Mouse (Mus musculus) stomach, embryonic 16.5 days (tissue): ENCODE data around the gene Csnk1g2. TPM values are rescaled to one million over a fixed set of nuclear protein-coding genes. Genes with fewer than 3 reads are reported as not detected.
A peak's percentile ranks its signal among the peaks of the same experiment; 100 is the strongest.

Experiments
- ATAC-seq: fragments of 200-750 bp; cut with Nextera tagmentation; 2 replicates; pipeline ENCODE4 v1.8.0; 2017; ENCODE audit warnings: moderate number of reproducible peaks, moderate TSS enrichment; ENCODE audit not compliant: insufficient read depth, low FRiP score
- H3K27ac ChIP-seq: fragments of 300-500 bp; sonication (generic); 2 replicates; pipeline ENCODE4 v1.5.1; 2014; ENCODE audit warnings: low read length
- H3K27me3 ChIP-seq: fragments of 300-500 bp; sonication (generic); 2 replicates; pipeline ENCODE4 v1.6.1; 2014; ENCODE audit warnings: low read length, control low read depth, mixed read lengths; ENCODE audit not compliant: control insufficient read depth, insufficient read depth
- H3K36me3 ChIP-seq: fragments of 300-500 bp; sonication (generic); 2 replicates; pipeline ENCODE4 v1.6.1; 2014; ENCODE audit warnings: low read length; ENCODE audit not compliant: control insufficient read depth, insufficient read depth
- H3K4me1 ChIP-seq: fragments of 300-500 bp; sonication (generic); 2 replicates; pipeline ENCODE4 v1.6.1; 2014; ENCODE audit warnings: low read length, control low read depth, mixed read lengths; ENCODE audit not compliant: control insufficient read depth, insufficient read depth
- H3K4me2 ChIP-seq: fragments of 300-500 bp; sonication (generic); 2 replicates; pipeline ENCODE4 v1.6.1; 2014; ENCODE audit warnings: low read depth, low read length, mixed read lengths
- H3K4me3 ChIP-seq: fragments of 300-500 bp; sonication (generic); replicated peaks from 2 replicates; pipeline ENCODE4 v1.5.1; 2014; ENCODE audit warnings: mild to moderate bottlenecking, low read length
- H3K9ac ChIP-seq: fragments of 300-500 bp; sonication (generic); 2 replicates; pipeline ENCODE4 v1.6.1; 2014; ENCODE audit warnings: low read length
- H3K9me3 ChIP-seq: fragments of 300-500 bp; sonication (generic); replicated peaks from 2 replicates; pipeline ENCODE4 v1.6.1; 2016; ENCODE audit warnings: low read length, control low read depth; ENCODE audit not compliant: control insufficient read depth
- WGBS: fragments of 180-500 bp; shearing (Covaris S2); extraction: QIAGEN DNeasy Blood & Tissue Kit; methylation state at CpG from one replicate; pipeline ENCODE4 v1.1.7; 2014; 5-methylcytosine and 5-hydroxymethylcytosine counted together
- polyA plus RNA-seq: library from polyadenylated mRNA; unstranded; fragments of >200 nt; fragmentation: Nextera tagmentation; extraction: Ambion mirVana; gene quantifications from 2 replicates; pipeline ENCODE4 v1.2.1, GENCODE M21; 2015

Gene Csnk1g2
- polyA plus RNA-seq, 1 experiment from 2014 or later: 18.1 TPM

DNA sequence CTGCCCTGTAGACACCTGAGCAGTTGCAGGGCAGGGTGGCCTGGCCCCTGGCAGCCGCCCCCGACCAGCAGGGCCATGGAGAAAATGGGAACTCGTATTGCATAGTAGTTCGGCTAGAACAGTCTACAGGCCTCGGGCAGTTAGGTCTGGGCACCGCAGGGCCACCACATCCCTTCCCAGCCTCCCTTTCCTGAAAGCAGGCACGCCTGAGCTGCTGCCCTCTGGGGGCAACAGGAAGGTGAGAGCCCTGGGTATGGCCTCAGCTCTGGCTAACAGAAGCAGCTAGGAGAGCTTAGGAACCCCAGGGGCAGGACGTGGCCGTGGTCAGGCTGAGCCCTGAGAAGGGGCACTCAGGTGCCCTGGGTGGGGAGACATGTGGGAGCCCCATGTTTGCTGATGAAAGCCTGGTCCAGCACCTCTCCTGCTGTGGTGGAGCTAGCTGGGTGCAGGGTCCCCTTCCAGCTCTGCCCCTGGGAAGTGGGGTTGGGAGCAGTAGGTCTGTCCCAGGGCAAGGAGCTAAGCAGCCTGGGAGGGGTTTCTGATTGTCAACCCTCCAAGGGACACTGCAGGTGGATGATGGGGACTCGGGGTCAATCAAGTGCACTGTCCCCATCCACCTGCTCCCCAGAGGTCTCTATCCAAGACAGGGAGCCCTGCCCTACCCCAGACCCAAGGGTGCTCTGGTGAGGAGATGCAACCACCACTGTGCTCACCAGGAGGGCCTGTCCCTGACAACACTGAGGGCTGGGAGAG is 43.5 kb downstream of the Csnk1g2 start:
- peaks cover 31% of the 10 kb centered on the region for H3K36me3 ChIP-seq
- no peak overlapping the region for H3K4me2 ChIP-seq
- no peak for ATAC-seq
- H3K4me1 ChIP-seq: peaks cover 47% of the 10 kb centered on the region
- no peaks in the 10 kb centered on the region for H3K9me3 ChIP-seq
- H3K9ac ChIP-seq: 0 out of 2 replicates have a peak overlapping the region, but pooled peaks have one; percentile 58
- H3K27me3 ChIP-seq: no peaks in the 10 kb centered on the region
- WGBS: 70% methylated on average over 10 of the region's 10 CpGs
- H3K4me3 ChIP-seq: no peak overlapping the region
- peak overlapping the region; percentile 94 for H3K27ac ChIP-seq

DNA sequence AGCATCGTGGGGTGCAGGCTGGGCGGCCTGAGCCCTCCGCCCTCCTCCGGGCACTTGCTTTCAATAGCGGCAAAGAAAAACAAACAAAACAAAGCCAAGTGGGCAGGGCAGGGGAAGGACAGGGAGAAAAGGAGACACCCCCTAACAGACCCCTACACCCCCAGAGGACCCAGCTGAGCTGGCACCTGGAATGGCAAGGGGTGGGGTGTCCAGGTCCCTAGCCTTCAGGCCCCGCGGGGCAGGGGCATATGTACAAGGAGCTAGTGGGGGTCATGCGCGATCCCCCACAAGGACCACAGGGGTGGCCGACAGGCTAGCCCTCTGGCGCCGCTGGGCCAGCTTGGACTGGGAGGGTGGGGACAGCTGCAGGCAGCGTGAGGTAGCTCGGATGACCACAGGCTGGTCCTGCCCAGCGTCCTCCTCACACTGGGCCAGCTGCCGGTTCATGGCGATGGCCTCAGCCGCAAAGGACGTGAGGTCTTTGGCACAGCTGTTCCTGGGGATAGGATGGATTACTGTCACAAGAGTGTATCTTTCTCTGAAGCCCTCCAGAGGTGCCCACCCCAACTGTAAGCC is 44.3 kb downstream of the Csnk1g2 start:
- ATAC-seq: no peak
- no peak overlapping the region for H3K4me2 ChIP-seq
- no peak overlapping the region for H3K27ac ChIP-seq
- H3K9ac ChIP-seq: no peak overlapping the region
- no peaks in the 10 kb centered on the region for H3K9me3 ChIP-seq
- H3K36me3 ChIP-seq: peaks cover 36% of the 10 kb centered on the region
- H3K4me1 ChIP-seq: peaks cover 47% of the 10 kb centered on the region
- no peak overlapping the region for H3K4me3 ChIP-seq
- WGBS: 76% methylated on average over 19 of the region's 19 CpGs
- no peaks in the 10 kb centered on the region for H3K27me3 ChIP-seq

DNA sequence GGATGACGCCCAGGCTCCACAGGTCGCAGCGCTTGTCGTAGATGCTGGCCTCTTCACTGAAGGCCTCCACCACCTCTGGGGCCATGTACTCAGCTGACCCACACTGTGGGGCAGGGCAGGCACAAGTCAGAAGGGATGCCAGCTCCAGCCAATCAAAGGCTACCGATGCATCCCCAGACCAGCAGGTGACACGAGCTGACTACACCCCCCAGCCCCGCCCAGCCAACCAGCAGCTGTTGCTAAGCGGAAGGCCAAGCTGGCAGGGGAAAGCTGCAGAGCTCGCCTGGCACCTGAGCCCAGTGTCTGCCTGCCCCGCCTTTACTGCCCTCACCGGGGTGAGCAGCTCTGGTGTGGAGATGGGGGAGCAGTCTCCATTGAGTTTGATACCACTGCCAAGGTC is 46.0 kb downstream of the Csnk1g2 start:
- Histone ChIP-seq H3K27ac (peak overlapping the region; percentile 38), H3K4me1 (peaks cover 57% of the 10 kb centered on the region), H3K9ac (no peak overlapping the region), H3K9me3 (no peaks in the 10 kb centered on the region), H3K4me2 (no peak overlapping the region), H3K27me3 (no peaks in the 10 kb centered on the region), H3K4me3 (no peak overlapping the region), H3K36me3 (peaks cover 36% of the 10 kb centered on the region)
- 71% methylated on average over 11 of the region's 11 CpGs for WGBS
- no peak for ATAC-seq

DNA sequence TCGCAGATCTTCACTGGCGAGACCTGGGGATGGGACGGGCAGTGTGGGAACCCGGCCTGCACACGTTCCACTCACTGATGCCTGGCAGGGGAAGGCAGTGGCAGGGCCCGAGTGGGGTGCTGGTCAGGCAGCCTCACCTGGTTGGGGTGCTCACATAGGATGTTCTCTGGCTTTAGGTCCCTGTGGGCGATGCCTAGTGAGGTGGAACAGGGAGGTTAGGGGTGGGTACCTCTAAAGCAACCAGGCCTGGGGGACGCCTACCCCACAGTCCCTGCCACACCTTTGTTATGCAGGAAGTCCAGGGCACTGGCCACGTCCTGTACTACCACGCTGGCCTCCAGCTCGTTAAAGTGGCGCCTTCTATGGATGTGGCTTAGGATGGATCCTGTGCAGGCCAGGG is 46.4 kb downstream of the Csnk1g2 start:
- peak overlapping the region; percentile 26; the same call in 1 of the 2 replicates for H3K9ac ChIP-seq
- no peak overlapping the region for H3K4me2 ChIP-seq
- WGBS: 87% methylated on average over 12 of the region's 12 CpGs
- peak overlapping the region; percentile 38 for H3K27ac ChIP-seq
- no peak overlapping the region for H3K4me3 ChIP-seq
- no peaks in the 10 kb centered on the region for H3K9me3 ChIP-seq
- peaks cover 36% of the 10 kb centered on the region for H3K36me3 ChIP-seq
- ATAC-seq: no peak
- H3K4me1 ChIP-seq: peaks cover 58% of the 10 kb centered on the region
- no peaks in the 10 kb centered on the region for H3K27me3 ChIP-seq

DNA sequence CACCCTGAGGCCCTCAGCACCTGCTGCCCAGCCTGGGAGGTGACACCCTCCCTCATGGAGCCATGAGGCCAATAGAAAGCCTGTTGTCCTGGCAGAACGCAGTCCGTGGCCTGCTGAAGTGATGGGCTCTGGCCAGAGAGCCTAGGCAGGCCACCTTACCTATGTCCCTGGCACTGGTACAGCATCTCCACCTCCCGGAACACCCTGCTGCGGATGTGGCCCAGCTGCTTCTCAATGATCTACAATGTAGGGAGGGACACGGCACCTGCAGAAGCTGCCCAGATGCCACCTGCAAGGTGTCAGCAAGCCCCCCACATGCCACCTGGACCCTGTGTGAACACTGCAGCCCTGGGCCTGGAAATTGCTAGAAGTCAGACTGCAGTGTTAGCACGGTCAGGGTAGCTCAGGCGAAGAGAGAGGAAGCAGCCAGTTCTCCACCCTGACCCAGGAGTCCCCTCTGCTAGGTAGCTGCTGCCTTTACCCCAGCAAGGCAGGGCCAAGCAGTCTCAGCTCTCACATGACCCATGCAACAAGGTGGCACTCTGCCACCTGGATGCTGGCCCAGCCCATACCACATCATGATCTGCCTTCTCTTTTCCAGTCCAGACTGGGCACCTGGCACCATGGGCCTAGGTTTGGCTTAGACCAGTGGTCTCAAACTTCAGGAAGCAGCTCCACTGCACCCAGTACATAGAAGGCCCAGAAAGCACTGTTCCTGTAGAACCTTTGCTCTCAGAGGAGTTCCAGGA is 47.3 kb downstream of the Csnk1g2 start:
- no peak overlapping the region for H3K4me3 ChIP-seq
- no peak overlapping the region for H3K27ac ChIP-seq
- H3K36me3 ChIP-seq: peaks cover 36% of the 10 kb centered on the region
- no peaks in the 10 kb centered on the region for H3K27me3 ChIP-seq
- ATAC-seq: no peak
- H3K4me2 ChIP-seq: no peak overlapping the region
- H3K4me1 ChIP-seq: peaks cover 57% of the 10 kb centered on the region
- H3K9me3 ChIP-seq: no peaks in the 10 kb centered on the region
- WGBS: 95% methylated on average over 7 of the region's 7 CpGs
- no peak overlapping the region for H3K9ac ChIP-seq

DNA sequence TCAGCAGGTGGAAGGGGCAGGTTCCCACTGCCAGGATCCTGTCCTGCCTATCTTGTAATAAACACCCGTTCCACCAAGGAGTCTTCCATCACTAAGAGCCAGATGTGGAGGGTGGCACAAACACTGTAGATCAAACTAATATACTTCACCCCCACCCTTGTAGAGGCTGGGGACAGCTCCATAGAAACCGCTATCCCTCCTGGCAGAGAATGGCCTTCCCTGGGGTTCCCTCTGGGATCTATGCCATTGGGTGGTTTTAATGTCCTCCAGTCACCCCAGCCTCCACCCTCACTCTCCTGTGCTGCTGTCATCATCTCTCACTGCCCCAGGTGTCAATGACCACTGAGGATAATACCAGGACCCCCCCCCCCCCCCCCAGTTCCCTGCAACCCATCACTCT is 47.9 kb downstream of the Csnk1g2 start:
- Histone ChIP-seq H3K4me2 (no peak overlapping the region), H3K36me3 (peaks cover 36% of the 10 kb centered on the region), H3K27me3 (no peaks in the 10 kb centered on the region), H3K27ac (no peak overlapping the region), H3K9me3 (no peaks in the 10 kb centered on the region), H3K9ac (no peak overlapping the region), H3K4me1 (peaks cover 51% of the 10 kb centered on the region), H3K4me3 (no peak overlapping the region)
- ATAC-seq: no peak
- 91% methylated on average over 2 of the region's 2 CpGs for WGBS

DNA sequence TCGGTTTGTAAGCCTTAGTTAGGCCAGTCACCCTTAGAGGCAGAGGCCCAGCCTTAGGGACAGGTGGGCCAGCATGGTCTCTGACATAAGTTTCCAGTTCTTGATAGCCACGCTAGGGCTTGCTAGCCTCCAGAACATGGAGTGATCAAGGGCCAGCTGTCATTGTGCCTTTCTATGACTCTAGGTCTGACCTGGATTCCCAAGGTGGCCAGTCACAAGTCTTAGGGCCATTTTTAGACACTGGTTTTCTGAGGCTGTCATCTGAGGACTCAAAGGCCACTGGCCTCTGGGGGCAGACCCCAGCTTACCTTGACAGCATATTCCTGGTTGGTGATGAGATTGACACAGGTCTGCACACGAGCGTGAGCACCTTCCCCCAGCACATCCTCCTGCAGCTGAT is 48.6 kb downstream of the Csnk1g2 start:
- peaks cover 35% of the 10 kb centered on the region for H3K36me3 ChIP-seq
- H3K9ac ChIP-seq: no peak overlapping the region
- no peak for ATAC-seq
- peaks cover 44% of the 10 kb centered on the region for H3K4me1 ChIP-seq
- no peak overlapping the region for H3K4me3 ChIP-seq
- H3K4me2 ChIP-seq: no peak overlapping the region
- 88% methylated on average over 4 of the region's 4 CpGs for WGBS
- no peaks in the 10 kb centered on the region for H3K27me3 ChIP-seq
- H3K27ac ChIP-seq: no peak overlapping the region
- H3K9me3 ChIP-seq: no peaks in the 10 kb centered on the region

DNA sequence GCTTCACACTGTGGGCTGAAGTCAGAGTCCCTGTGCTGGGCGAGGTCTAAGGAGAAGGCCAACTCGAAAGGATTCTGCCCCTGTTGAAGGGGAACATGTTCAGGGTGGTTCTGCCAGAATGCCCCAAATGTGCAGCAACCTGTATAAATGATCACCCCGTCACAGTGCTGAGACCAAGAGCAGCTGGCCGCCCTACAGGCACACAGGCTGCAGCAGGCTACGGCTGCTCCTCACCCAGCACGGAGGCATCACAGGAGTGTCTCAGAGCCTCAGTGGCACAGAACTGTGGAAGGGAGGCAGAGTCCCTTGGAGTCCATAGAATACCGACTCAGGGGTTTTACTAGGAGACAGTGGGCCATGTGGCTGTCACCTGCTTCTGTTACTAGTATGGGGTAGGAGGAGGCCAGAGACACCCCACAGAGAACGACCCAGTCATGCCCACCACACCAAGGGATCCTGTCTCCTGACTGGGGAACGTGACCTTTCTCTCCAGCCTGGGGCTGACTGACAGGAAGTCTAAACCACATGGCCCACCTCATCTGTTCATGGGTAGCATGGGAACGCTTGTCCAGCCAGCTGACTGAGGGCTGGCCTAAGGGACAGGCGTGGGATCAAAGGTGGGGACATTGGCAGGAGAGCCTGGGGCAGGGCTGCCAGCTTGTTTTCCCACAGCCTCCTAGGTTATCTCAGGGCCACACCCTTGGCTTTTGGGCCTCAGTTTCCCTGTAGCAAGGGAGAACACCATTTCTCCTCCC is 49.5 kb downstream of the Csnk1g2 start:
- H3K4me3 ChIP-seq: no peak overlapping the region
- no peak for ATAC-seq
- no peaks in the 10 kb centered on the region for H3K27me3 ChIP-seq
- H3K36me3 ChIP-seq: peaks cover 28% of the 10 kb centered on the region
- peaks cover 41% of the 10 kb centered on the region for H3K4me1 ChIP-seq
- H3K9me3 ChIP-seq: no peaks in the 10 kb centered on the region
- 78% methylated on average over 11 of the region's 11 CpGs for WGBS
- H3K9ac ChIP-seq: no peak overlapping the region
- no peak overlapping the region for H3K27ac ChIP-seq
- H3K4me2 ChIP-seq: no peak overlapping the region
